Mouse (Mus musculus) erythroblast, embryonic 14.5 days (primary cell): Measurements from ENCODE around the gene Slc20a1. TPM values are rescaled to one million over a fixed set of nuclear protein-coding genes. Genes with fewer than 3 reads are reported as not detected.

Experiments used
- H3K27me3 ChIP-seq: 2 replicates; pipeline ENCODE4 v1.6.1; 2012; ENCODE audit warnings: inconsistent platforms; ENCODE audit not compliant: control insufficient read depth
- H3K36me3 ChIP-seq: 2 replicates; pipeline ENCODE4 v1.6.1; 2012; ENCODE audit warnings: mild to moderate bottlenecking, inconsistent platforms; ENCODE audit not compliant: control insufficient read depth
- H3K4me1 ChIP-seq: 2 replicates; pipeline ENCODE4 v1.6.1; 2012; ENCODE audit warnings: inconsistent platforms; ENCODE audit not compliant: control insufficient read depth
- H3K4me3 ChIP-seq: replicated peaks from 2 replicates; pipeline ENCODE3; 2012; ENCODE audit warnings: moderate library complexity, mild to moderate bottlenecking, inconsistent platforms
- H3K9me3 ChIP-seq: 2 replicates; pipeline ENCODE4 v1.6.1; 2012; ENCODE audit warnings: low read length, inconsistent platforms, mixed read lengths; ENCODE audit not compliant: control insufficient read depth
- GATA1 ChIP-seq: IDR thresholded peaks from 2 replicates; pipeline ENCODE4 v1.6.1; 2012; ENCODE audit warnings: low read length, inconsistent platforms, mixed read lengths
- TAL1 ChIP-seq: IDR thresholded peaks from 3 replicates; pipeline ENCODE4 v1.6.1; 2012; ENCODE audit warnings: low read length, inconsistent platforms, mixed read lengths
- polyA plus RNA-seq: library from polyadenylated mRNA; stranded (reverse); fragments of >175 nt; gene quantifications from 2 replicates; pipeline ENCODE4 v1.2.3, GENCODE M21; 2012

Slc20a1 gene
- polyA plus RNA-seq, 1 experiment = 18.4 TPM

GRCm38 (mm10) chr2:129208181-129208746, 9.7 kb downstream of the Slc20a1 start:
- peaks cover 97% of the 10 kb centered on the region for H3K4me1 ChIP-seq
- TF ChIP-seq TAL1 (no peak), GATA1 (no peak)
- H3K9me3 ChIP-seq = no peaks in the 10 kb centered on the region
- H3K27me3 ChIP-seq = no peaks in the 10 kb centered on the region
- peak overlapping the region; percentile 34 for H3K4me3 ChIP-seq
- peaks cover 100% of the 10 kb centered on the region for H3K36me3 ChIP-seq

- Histone ChIP-seq H3K27me3 (no peaks in the 10 kb centered on the region), H3K4me1 (peaks cover 97% of the 10 kb centered on the region), H3K36me3 (peaks cover 100% of the 10 kb centered on the region), H3K4me3 (no peak overlapping the region), H3K9me3 (no peaks in the 10 kb centered on the region)
- TF ChIP-seq TAL1 (no peak), GATA1 (no peak)
Measured at GRCm38 (mm10) chr2:129210089-129210749, 11.7 kb downstream of the Slc20a1 start.

- H3K4me3 ChIP-seq = no peak overlapping the region
- no peak for TF ChIP-seq TAL1
- TF ChIP-seq GATA1 = no peak
- H3K36me3 ChIP-seq = peaks cover 100% of the 10 kb centered on the region
- H3K4me1 ChIP-seq = peaks cover 97% of the 10 kb centered on the region
- no peaks in the 10 kb centered on the region for H3K27me3 ChIP-seq
- H3K9me3 ChIP-seq = no peaks in the 10 kb centered on the region
Measured at GRCm38 (mm10) chr2:129211255-129211654, 12.7 kb downstream of the Slc20a1 start.

GRCm38 (mm10) chr2:129211957-129212356, 13.4 kb downstream of the Slc20a1 start:
- Histone ChIP-seq H3K4me1 (peaks cover 95% of the 10 kb centered on the region), H3K36me3 (peaks cover 100% of the 10 kb centered on the region), H3K9me3 (no peaks in the 10 kb centered on the region), H3K27me3 (no peaks in the 10 kb centered on the region), H3K4me3 (no peak overlapping the region)
- TF ChIP-seq TAL1 (no peak), GATA1 (no peak)

GRCm38 (mm10) chr2:129212566-129212965, 14.0 kb downstream of the Slc20a1 start:
- H3K27me3 ChIP-seq = no peaks in the 10 kb centered on the region
- no peak overlapping the region for H3K4me3 ChIP-seq
- no peak for TF ChIP-seq GATA1
- no peak for TF ChIP-seq TAL1
- H3K4me1 ChIP-seq = peaks cover 92% of the 10 kb centered on the region
- no peaks in the 10 kb centered on the region for H3K9me3 ChIP-seq
- H3K36me3 ChIP-seq = peaks cover 100% of the 10 kb centered on the region

GRCm38 (mm10) chr2:129214774-129215173, 16.2 kb downstream of the Slc20a1 start:
- peaks cover 85% of the 10 kb centered on the region for H3K36me3 ChIP-seq
- peaks cover 85% of the 10 kb centered on the region for H3K4me1 ChIP-seq
- H3K4me3 ChIP-seq = no peak overlapping the region
- no peaks in the 10 kb centered on the region for H3K27me3 ChIP-seq
- H3K9me3 ChIP-seq = no peaks in the 10 kb centered on the region
- TF ChIP-seq GATA1 (no peak), TAL1 (peak; percentile 66)

- TF ChIP-seq TAL1 (no peak), GATA1 (no peak)
- Histone ChIP-seq H3K4me3 (no peak overlapping the region), H3K36me3 (peaks cover 59% of the 10 kb centered on the region), H3K9me3 (no peaks in the 10 kb centered on the region), H3K27me3 (no peaks in the 10 kb centered on the region), H3K4me1 (peaks cover 86% of the 10 kb centered on the region)
Measured at GRCm38 (mm10) chr2:129217612-129218185, 19.1 kb downstream of the Slc20a1 start.

- Histone ChIP-seq H3K9me3 (no peaks in the 10 kb centered on the region), H3K4me3 (no peak overlapping the region), H3K36me3 (peaks cover 52% of the 10 kb centered on the region), H3K4me1 (peaks cover 82% of the 10 kb centered on the region), H3K27me3 (no peaks in the 10 kb centered on the region)
- no peak for TF ChIP-seq GATA1
- no peak for TF ChIP-seq TAL1
Measured at GRCm38 (mm10) chr2:129218537-129219105, 20.1 kb downstream of the Slc20a1 start.

GRCm38 (mm10) chr2:129221097-129221632, 22.6 kb downstream of the Slc20a1 start:
- TF ChIP-seq TAL1 = no peak
- TF ChIP-seq GATA1 = no peak
- H3K9me3 ChIP-seq = no peaks in the 10 kb centered on the region
- H3K4me3 ChIP-seq = no peak overlapping the region
- peaks cover 83% of the 10 kb centered on the region for H3K4me1 ChIP-seq
- peaks cover 41% of the 10 kb centered on the region for H3K36me3 ChIP-seq
- H3K27me3 ChIP-seq = no peaks in the 10 kb centered on the region
